Mouse (Mus musculus): ENCODE data around the gene Lin54.

GRCm38 (mm10) chr5:100499243-100499642 is 1.2 kb downstream of the Lin54 start:
- TF ChIP-seq CTCF (IDR thresholded peaks at IDR 0.05; ENCODE audit: control insufficient read depth, insufficient read depth, insufficient replicate concordance, low read depth, low read length) (no peak), POLR2A (IDR thresholded peaks at IDR 0.05; ENCODE audit: control insufficient read depth, low read depth, low read length) (no peak)

Data from testis, adult 2 months (tissue).